Mouse (Mus musculus) embryonic facial prominence, embryonic 13.5 days (tissue): ENCODE measurements around the gene Uroc1. TPM values are rescaled to one million over a fixed set of nuclear protein-coding genes. Genes with fewer than 3 reads are reported as not detected.

Source experiments
- ATAC-seq: fragments of 200-750 bp; cut with Nextera tagmentation; 2 replicates; pipeline ENCODE4 v1.8.0; 2017; ENCODE audit warnings: low read depth; ENCODE audit not compliant: insufficient number of reproducible peaks, insufficient read depth, low FRiP score, low TSS enrichment
- H3K27ac ChIP-seq: fragments of 300-500 bp; sonication (generic); 2 replicates; pipeline ENCODE4 v1.5.1; 2015; ENCODE audit warnings: moderate library complexity, mild to moderate bottlenecking, inconsistent platforms
- H3K27me3 ChIP-seq: fragments of 300-500 bp; sonication (generic); 2 replicates; pipeline ENCODE4 v1.6.1; 2015; ENCODE audit warnings: mild to moderate bottlenecking, inconsistent platforms
- H3K36me3 ChIP-seq: fragments of 300-500 bp; sonication (generic); 2 replicates; pipeline ENCODE4 v1.6.1; 2015; ENCODE audit warnings: mild to moderate bottlenecking, inconsistent platforms
- H3K4me1 ChIP-seq: fragments of 300-500 bp; sonication (generic); 2 replicates; pipeline ENCODE4 v1.6.1; 2015; ENCODE audit warnings: inconsistent platforms
- H3K4me2 ChIP-seq: fragments of 300-500 bp; sonication (generic); 2 replicates; pipeline ENCODE4 v1.6.1; 2015; ENCODE audit warnings: moderate library complexity, mild to moderate bottlenecking, inconsistent platforms
- H3K4me3 ChIP-seq: fragments of 300-500 bp; sonication (generic); 2 replicates; pipeline ENCODE4 v1.5.1; 2015; ENCODE audit warnings: mild to moderate bottlenecking, inconsistent platforms
- H3K9ac ChIP-seq: fragments of 300-500 bp; sonication (generic); 2 replicates; pipeline ENCODE4 v1.6.1; 2015; ENCODE audit warnings: mild to moderate bottlenecking, inconsistent platforms
- H3K9me3 ChIP-seq: fragments of 300-500 bp; sonication (generic); 2 replicates; pipeline ENCODE4 v1.6.1; 2016; ENCODE audit warnings: inconsistent platforms
- WGBS: fragments of 180-500 bp; shearing (Covaris S2); methylation state at CpG from one replicate; pipeline ENCODE4 v1.1.7; 2015; ENCODE audit warnings: mixed read lengths; 5-methylcytosine and 5-hydroxymethylcytosine counted together
- polyA plus RNA-seq: library from polyadenylated mRNA; unstranded; fragments of >200 nt; fragmentation: Nextera tagmentation; extraction: Ambion mirVana; gene quantifications from 2 replicates; pipeline ENCODE4 v1.2.1, GENCODE M21; 2015

Gene Uroc1
- polyA plus RNA-seq, 1 experiment from 2014 or later: not detected

GRCm38 (mm10) chr6:90395751-90396150, 62.7 kb downstream of the Uroc1 start:
- no peak overlapping the region for H3K27ac ChIP-seq
- H3K9me3 ChIP-seq: no peaks in the 10 kb centered on the region
- H3K4me3 ChIP-seq: no peak overlapping the region
- peaks cover 29% of the 10 kb centered on the region for H3K36me3 ChIP-seq
- no peak for ATAC-seq
- no peak overlapping the region for H3K9ac ChIP-seq
- 87% methylated on average over 2 of the region's 2 CpGs for WGBS
- no peak overlapping the region for H3K4me2 ChIP-seq
- H3K27me3 ChIP-seq: no peaks in the 10 kb centered on the region
- H3K4me1 ChIP-seq: no peaks in the 10 kb centered on the region

DNA sequence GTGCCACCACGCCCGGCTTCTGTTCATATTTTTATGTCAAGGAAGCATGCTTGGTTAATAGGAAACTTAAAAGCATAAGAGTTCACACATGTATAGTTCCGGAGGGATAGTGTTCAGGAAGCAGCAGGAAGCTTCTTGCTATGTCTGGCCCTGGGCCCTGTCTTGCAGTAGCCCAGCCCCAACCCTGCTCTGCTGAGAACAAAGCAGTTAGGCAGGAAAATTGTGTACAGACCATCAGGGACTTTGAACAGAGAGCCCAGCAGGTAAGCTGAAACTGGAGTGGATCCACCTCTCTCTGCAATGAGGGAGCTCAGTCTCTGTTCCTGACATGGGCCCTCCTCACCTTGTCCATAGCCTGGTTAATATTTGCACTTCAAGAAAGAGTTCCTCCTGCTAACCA, 64.2 kb downstream of the Uroc1 start:
- no peak for ATAC-seq
- H3K4me2 ChIP-seq: no peak overlapping the region
- no peaks in the 10 kb centered on the region for H3K27me3 ChIP-seq
- H3K4me1 ChIP-seq: no peaks in the 10 kb centered on the region
- no peak overlapping the region for H3K27ac ChIP-seq
- no peak overlapping the region for H3K4me3 ChIP-seq
- no peaks in the 10 kb centered on the region for H3K9me3 ChIP-seq
- no peak overlapping the region for H3K9ac ChIP-seq
- 83% methylated on average over 3 of the region's 3 CpGs for WGBS
- H3K36me3 ChIP-seq: peaks cover 32% of the 10 kb centered on the region

DNA sequence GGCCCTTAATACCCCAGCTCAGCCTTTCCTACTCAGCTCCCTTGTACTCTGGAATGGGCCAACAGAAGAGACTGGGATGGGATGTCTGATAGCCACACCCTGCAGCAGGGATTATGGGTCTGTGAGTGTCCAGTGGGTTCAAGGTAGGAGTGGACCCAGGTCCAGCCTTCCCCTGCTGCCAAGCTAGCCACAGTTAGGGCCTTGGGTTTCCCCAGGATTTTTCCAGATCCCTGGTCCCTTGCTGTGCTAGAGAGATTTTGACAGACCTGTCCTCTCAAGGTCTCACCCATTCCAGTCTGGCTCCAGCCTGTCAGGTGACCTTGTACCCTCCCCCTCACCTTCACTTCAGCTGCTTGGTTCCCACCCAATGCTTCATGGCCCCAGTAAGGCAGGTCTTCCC, 75.5 kb downstream of the Uroc1 start:
- H3K27ac ChIP-seq: no peak overlapping the region
- no peak overlapping the region for H3K9ac ChIP-seq
- no peaks in the 10 kb centered on the region for H3K27me3 ChIP-seq
- H3K4me2 ChIP-seq: no peak overlapping the region
- no peaks in the 10 kb centered on the region for H3K4me1 ChIP-seq
- H3K9me3 ChIP-seq: no peaks in the 10 kb centered on the region
- ATAC-seq: no peak
- H3K36me3 ChIP-seq: peaks cover 11% of the 10 kb centered on the region
- H3K4me3 ChIP-seq: no peak overlapping the region

- no peak for ATAC-seq
- H3K9ac ChIP-seq: no peak overlapping the region
- H3K4me3 ChIP-seq: no peak overlapping the region
- H3K4me2 ChIP-seq: no peak overlapping the region
- WGBS: 82% methylated on average over 1 of the region's 1 CpGs
- no peaks in the 10 kb centered on the region for H3K9me3 ChIP-seq
- H3K27me3 ChIP-seq: no peaks in the 10 kb centered on the region
- H3K4me1 ChIP-seq: no peaks in the 10 kb centered on the region
- H3K36me3 ChIP-seq: no peaks in the 10 kb centered on the region
- H3K27ac ChIP-seq: no peak overlapping the region
Measured at GRCm38 (mm10) chr6:90410972-90411371, 77.9 kb downstream of the Uroc1 start.

- H3K9ac ChIP-seq: no peak overlapping the region
- no peak overlapping the region for H3K27ac ChIP-seq
- no peaks in the 10 kb centered on the region for H3K36me3 ChIP-seq
- 82% methylated on average over 7 of the region's 7 CpGs for WGBS
- no peaks in the 10 kb centered on the region for H3K4me1 ChIP-seq
- no peaks in the 10 kb centered on the region for H3K9me3 ChIP-seq
- ATAC-seq: no peak
- no peak overlapping the region for H3K4me3 ChIP-seq
- no peaks in the 10 kb centered on the region for H3K27me3 ChIP-seq
- no peak overlapping the region for H3K4me2 ChIP-seq
Measured at GRCm38 (mm10) chr6:90411926-90412325, 78.8 kb downstream of the Uroc1 start.

Other genes with a start within 250 kb of the Uroc1 start
- gene Vmn1r50, start 231.9 kb upstream of the Uroc1 start, polyA plus RNA-seq: not detected in 2 replicates
- gene Vmn1r51, start 210.7 kb upstream of the Uroc1 start, polyA plus RNA-seq: not detected in 2 replicates
- not detected in 2 replicates for gene Vmn1r52, start 158.5 kb upstream of the Uroc1 start, polyA plus RNA-seq
- not detected in 2 replicates for gene V1ra8, start 130.5 kb upstream of the Uroc1 start, polyA plus RNA-seq
- not detected in 2 replicates for gene Vmn1r53, start 108.8 kb upstream of the Uroc1 start, polyA plus RNA-seq
- not detected in 2 replicates for gene Vmn1r54, start 87.0 kb upstream of the Uroc1 start, polyA plus RNA-seq
- not detected in 2 replicates for gene BC048671, start 32.1 kb upstream of the Uroc1 start, polyA plus RNA-seq
- gene Chst13, start 8.1 kb upstream of the Uroc1 start, polyA plus RNA-seq: 2.3 and 3.0 TPM in 2 replicates
- 8.2 and 8.9 TPM in 2 replicates for gene Zxdc, start 36.2 kb downstream of the Uroc1 start, polyA plus RNA-seq
- gene Cfap100, start 95.5 kb downstream of the Uroc1 start, polyA plus RNA-seq: 1.2 and 1.8 TPM in 2 replicates
- 7.5 and 7.8 TPM in 2 replicates for gene Klf15, start 129.3 kb downstream of the Uroc1 start, polyA plus RNA-seq
- gene Aldh1l1, start 153.1 kb downstream of the Uroc1 start, polyA plus RNA-seq: 1.6 and 1.9 TPM in 2 replicates